In the genomic region with DNA sequence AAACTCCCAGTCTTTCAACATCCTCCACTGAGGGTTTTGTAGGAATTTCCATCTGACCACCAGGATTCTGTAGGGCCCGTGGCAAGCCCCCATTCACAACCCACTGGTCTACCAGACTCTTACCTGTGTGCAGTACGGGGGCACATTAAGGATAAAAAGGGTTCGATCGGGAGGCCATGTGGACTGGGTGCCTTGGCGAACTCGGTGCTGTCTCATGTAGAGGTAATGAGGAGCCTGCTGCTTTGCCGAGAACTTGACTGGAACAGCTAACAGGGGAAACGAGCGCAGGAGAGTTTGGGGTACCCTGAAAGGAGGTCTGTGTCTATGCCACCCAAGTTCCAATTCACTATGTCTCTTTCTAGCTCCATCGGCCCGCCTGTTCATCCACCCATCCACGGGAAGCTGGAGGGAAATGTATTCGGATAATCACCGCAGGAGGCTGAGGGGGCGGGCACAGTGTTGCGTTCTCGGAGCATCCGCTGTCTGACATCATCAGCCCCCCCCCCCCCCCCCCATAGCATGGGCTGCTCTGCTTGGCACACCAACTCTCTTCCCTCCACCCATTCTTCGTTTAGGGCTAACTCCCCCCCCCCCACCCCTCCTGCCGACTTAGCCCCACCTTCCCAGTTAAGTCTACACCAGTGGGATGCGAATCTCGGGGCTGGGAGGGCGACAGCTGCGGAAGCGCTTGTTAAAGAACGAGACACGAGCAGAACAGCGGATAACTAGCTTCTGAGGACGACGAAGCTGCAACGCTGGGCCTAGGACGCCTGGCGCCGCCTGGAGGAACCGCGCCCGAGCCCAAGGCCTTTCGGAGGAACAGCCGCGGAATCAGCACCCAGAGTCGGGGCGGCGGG, we compare ENCODE assay signal across 8 mouse cellular contexts. TPM values are rescaled to one million over a fixed set of nuclear protein-coding genes. Genes with fewer than 3 reads are reported as not detected.
A peak's percentile ranks its signal among the peaks of the same experiment; 100 is the strongest.
DNase-seq lines count a peak whose midpoint lies in the region; ATAC-seq and TF ChIP-seq lines count a peak whose summit lies in the region.

No protein-coding gene starts in this region.

- H3K4me1 ChIP-seq in kidney, embryonic 14.5 days (ENCODE audit: control insufficient read depth, insufficient read depth, low read length) = peaks cover 6% of the 10 kb centered on the region; the same call in 1 of the 2 replicates
- H3K4me1 ChIP-seq in liver, embryonic 14.5 days (replicated peaks; ENCODE audit: control insufficient read depth in 2 of 2, insufficient read depth in 2 of 2, low read length in 1 of 2) = peaks cover 4% of the 10 kb centered on the region in 2 experiments; a peak in 2 of 4 replicates

- H3K27ac ChIP-seq in kidney, embryonic 14.5 days (ENCODE audit: low read depth, low read length) = peak overlapping the region; percentile 59; the same call in 1 of the 2 replicates
- peak overlapping the region; percentile 44 for H3K27ac ChIP-seq in liver, embryonic 14.5 days

- no peaks in the 10 kb centered on the region for H3K27me3 ChIP-seq in kidney, embryonic 14.5 days (ENCODE audit: control insufficient read depth, insufficient read depth, low read length)
- no peaks in the 10 kb centered on the region for H3K27me3 ChIP-seq in liver, embryonic 14.5 days (ENCODE audit: control insufficient read depth, insufficient read depth, low read length)

- TF ChIP-seq EP300 in liver, embryonic 14.5 days (IDR thresholded peaks at IDR 0.05; ENCODE audit: low read depth) = no peak

- H3K4me3 ChIP-seq in kidney, embryonic 14.5 days (ENCODE audit: low read length) = peak overlapping the region; percentile 93
- peak overlapping the region; percentile 86 to 95 for H3K4me3 ChIP-seq in liver, embryonic 14.5 days (ENCODE audit: insufficient read depth in 1 of 2, low read depth in 2 of 2, low read length in 2 of 2)

- WGBS in kidney, embryonic 14.5 days = 3% methylated on average over 42 of the region's 43 CpGs
- 4% methylated on average over 42 of the region's 43 CpGs for WGBS in liver, embryonic 14.5 days (ENCODE audit: insufficient replicate concordance)

- peak; percentile 61 for TF ChIP-seq CTCF in liver, embryonic 14.5 days (IDR thresholded peaks at IDR 0.05; ENCODE audit: low read depth)

- ATAC-seq in frontal cortex, adult (ENCODE audit: low TSS enrichment) = peak; percentile 48
- ATAC-seq in kidney, embryonic 14.5 days (ENCODE audit: low FRiP score, low TSS enrichment) = peak; percentile 67
- peak; percentile 56 for ATAC-seq in liver, embryonic 14.5 days (ENCODE audit: insufficient read depth)

- H3K9ac ChIP-seq in kidney, embryonic 14.5 days (ENCODE audit: low read depth, low read length) = peak overlapping the region; percentile 72
- H3K9ac ChIP-seq in liver, embryonic 14.5 days (replicated peaks) = peak overlapping the region; percentile 68

- H3K36me3 ChIP-seq in kidney, embryonic 14.5 days (ENCODE audit: control insufficient read depth, insufficient read depth, low read length) = peaks cover 47% of the 10 kb centered on the region
- peaks cover 33% of the 10 kb centered on the region for H3K36me3 ChIP-seq in liver, embryonic 14.5 days (replicated peaks; ENCODE audit: control insufficient read depth, insufficient read depth, low read depth)

- H3K4me2 ChIP-seq in kidney, embryonic 14.5 days (replicated peaks; ENCODE audit: low read depth, low read length) = peak overlapping the region; percentile 76
- peak overlapping the region; percentile 86 for H3K4me2 ChIP-seq in liver, embryonic 14.5 days (ENCODE audit: low read depth)

- H3K9me3 ChIP-seq in kidney, embryonic 14.5 days (ENCODE audit: control insufficient read depth, low read length) = no peaks in the 10 kb centered on the region
- no peaks in the 10 kb centered on the region for H3K9me3 ChIP-seq in liver, embryonic 14.5 days (ENCODE audit: control insufficient read depth, low read length)

- peak; percentile 14 for DNase-seq in spleen, adult 12 weeks (ENCODE audit: low spot score)
- no peak for DNase-seq in spleen, postnatal 14 days (ENCODE audit: low spot score in 2 of 2)
- DNase-seq in cerebellum, adult 9-10 months = peak; percentile 59
- DNase-seq in liver, embryonic 14.5 days (ENCODE audit: low read depth in 3 of 3, low spot score in 3 of 3) = peak; percentile 37 to 47 (median 37)
- DNase-seq in neural tube, embryonic 10.5 days (ENCODE audit: extremely low spot score, low spot score) = peak; percentile 64
- peak; percentile 37 to 39 for DNase-seq in thymus, postnatal 10 days (ENCODE audit: low spot score in 2 of 2)

RNA-seq across cellular contexts. Expression of a gene that starts 0.7 kb away (rescaled TPM):
- 50.2 and 50.4 TPM in 2 replicates for polyA plus RNA-seq in kidney, embryonic 14.5 days (2014; fragmentation: Nextera tagmentation; extraction: Ambion mirVana)
- polyA plus RNA-seq in liver, embryonic 14.5 days (2012; rRNA removed) = 16.0 and 23.9 TPM in 2 replicates
- polyA plus RNA-seq in liver, embryonic 14.5 days (2014; fragmentation: Nextera tagmentation; extraction: Ambion mirVana) = 21.2 and 22.3 TPM in 2 replicates

RNA-seq across cellular contexts. Expression of a gene that starts 27.2 kb away (rescaled TPM):
- 117 and 173 TPM in 2 replicates for polyA plus RNA-seq in kidney, embryonic 14.5 days (2014; fragmentation: Nextera tagmentation; extraction: Ambion mirVana)
- polyA plus RNA-seq in liver, embryonic 14.5 days (2012; rRNA removed) = 22.8 and 25.1 TPM in 2 replicates
- 49.4 and 58.5 TPM in 2 replicates for polyA plus RNA-seq in liver, embryonic 14.5 days (2014; fragmentation: Nextera tagmentation; extraction: Ambion mirVana)

RNA-seq across cellular contexts. Expression of a gene that starts 32.6 kb away (rescaled TPM):
- polyA plus RNA-seq in kidney, embryonic 14.5 days (2014; fragmentation: Nextera tagmentation; extraction: Ambion mirVana) = 52.7 and 54.5 TPM in 2 replicates
- 6.9 and 12.4 TPM in 2 replicates for polyA plus RNA-seq in liver, embryonic 14.5 days (2012; rRNA removed)
- 14.8 and 17.2 TPM in 2 replicates for polyA plus RNA-seq in liver, embryonic 14.5 days (2014; fragmentation: Nextera tagmentation; extraction: Ambion mirVana)

RNA-seq across cellular contexts. Expression of a gene that starts 50.5 kb away (rescaled TPM):
- 144 and 175 TPM in 2 replicates for polyA plus RNA-seq in kidney, embryonic 14.5 days (2014; fragmentation: Nextera tagmentation; extraction: Ambion mirVana)
- 88.8 and 94.0 TPM in 2 replicates for polyA plus RNA-seq in liver, embryonic 14.5 days (2012; rRNA removed)
- 103 and 109 TPM in 2 replicates for polyA plus RNA-seq in liver, embryonic 14.5 days (2014; fragmentation: Nextera tagmentation; extraction: Ambion mirVana)

Comparison
In these comparisons a context has a peak if more than half of its experiments do, and no peak if none do; other contexts are left out.
1. DNase-seq: peak in spleen, adult 12 weeks (single experiment), cerebellum, adult 9-10 months (single experiment), liver, embryonic 14.5 days (3 of 3), neural tube, embryonic 10.5 days (single experiment) and thymus, postnatal 10 days (2 of 2); none in spleen, postnatal 14 days (0 of 2).
2. Peak in every context shown above with its lines, with median percentiles within 50 percentile points of each other: ATAC-seq.